Mouse (Mus musculus) adrenal gland, postnatal 36 days (tissue): ENCODE results near the gene Nhlh1. TPM values are rescaled to one million over a fixed set of nuclear protein-coding genes. Genes with fewer than 3 reads are reported as not detected.

Experiments
- DNase-seq, 2 experiments: peaks; one replicate each; pipeline ENCODE4 v3.0.0; 2021; ENCODE audit warnings: mixed read lengths in 1 of 2
- long read RNA-seq, 2 experiments: library from polyadenylated mRNA; stranded (forward); transcript quantifications; one replicate each; pipeline ENCODE4 v2.0.0; 2021; ENCODE audit warnings: borderline sequencing depth in 2 of 2
- total RNA-seq, 2 experiments: library from RNA; stranded (reverse); gene quantifications; 2 replicates each; pipeline ENCODE4 v1.2.3; 2021

The Nhlh1 gene
- not detected for total RNA-seq
- long read RNA-seq, experiment 1: 0 reads
- long read RNA-seq, experiment 2: 0 reads

- no peak for DNase-seq
These were observed at the start of gene Nhlh1 for GRCm38 (mm10) chr1:172057491-172057921. Gene Nhlh1 (minus strand): TSS chr1:172057573.

GRCm38 (mm10) chr1:172105101-172105500 lies 47.7 kb upstream of the Nhlh1 start:
- DNase-seq: no peak

- DNase-seq: no peak
These were observed 46.2 kb upstream of the Nhlh1 start for GRCm38 (mm10) chr1:172103619-172104018.

- peak; percentile 48 to 61 for DNase-seq
These were observed 42.1 kb upstream of the Nhlh1 start for GRCm38 (mm10) chr1:172099325-172100033.

- DNase-seq: no peak
These were observed 37.8 kb upstream of the Nhlh1 start for GRCm38 (mm10) chr1:172095202-172095601.

- DNase-seq: no peak
These were observed 36.9 kb upstream of the Nhlh1 start for GRCm38 (mm10) chr1:172094295-172094694.

GRCm38 (mm10) chr1:172093522-172093921 lies 36.1 kb upstream of the Nhlh1 start:
- no peak for DNase-seq

- no peak for DNase-seq
These were observed 25.6 kb upstream of the Nhlh1 start for GRCm38 (mm10) chr1:172082899-172083445.

- DNase-seq: peak; percentile 94 to 95
These were observed 24.9 kb upstream of the Nhlh1 start, which contains the start of the genes Copa and Ncstn for GRCm38 (mm10) chr1:172082101-172082898. Gene Copa (plus strand): TSS chr1:172082529. Gene Ncstn (minus strand): TSS chr1:172082795.

- peak; percentile 57 to 69 for DNase-seq
These were observed 20.6 kb upstream of the Nhlh1 start for GRCm38 (mm10) chr1:172077981-172078380.

- DNase-seq: no peak
These were observed 15.2 kb upstream of the Nhlh1 start for GRCm38 (mm10) chr1:172072604-172073003.

GRCm38 (mm10) chr1:172071556-172071955 lies 14.2 kb upstream of the Nhlh1 start:
- DNase-seq: no peak

GRCm38 (mm10) chr1:172070227-172070626 lies 12.9 kb upstream of the Nhlh1 start:
- DNase-seq: no peak

- DNase-seq: no peak
These were observed 7.3 kb upstream of the Nhlh1 start for GRCm38 (mm10) chr1:172064613-172065141.

GRCm38 (mm10) chr1:172063291-172064023 lies 6.1 kb upstream of the Nhlh1 start:
- no peak for DNase-seq

- DNase-seq: no peak
These were observed 4.7 kb upstream of the Nhlh1 start for GRCm38 (mm10) chr1:172062101-172062500.

GRCm38 (mm10) chr1:172061217-172061616 lies 3.8 kb upstream of the Nhlh1 start:
- no peak for DNase-seq

- DNase-seq: no peak
These were observed 3.3 kb upstream of the Nhlh1 start for GRCm38 (mm10) chr1:172060659-172061058.

- DNase-seq: no peak
These were observed 1.5 kb upstream of the Nhlh1 start for GRCm38 (mm10) chr1:172058874-172059273.

- DNase-seq: no peak
These were observed 948 bp upstream of the Nhlh1 start for GRCm38 (mm10) chr1:172058321-172058720.

- no peak for DNase-seq
These were observed 1.1 kb downstream of the Nhlh1 start for GRCm38 (mm10) chr1:172056251-172056650.
